Mouse (Mus musculus) lung, postnatal 14 days (tissue): ENCODE data around the gene Olfr1047.
"Not testable (repeated sequence)": the region's sequence is repeated elsewhere in the genome, so short reads cannot be mapped to it uniquely, and the experiment has no call there.

ENCODE experiments used
- DNase-seq: peaks from one replicate; pipeline ENCODE4 v3.0.0; 2021

The Olfr1047 gene

GRCm38 (mm10) chr2:86231301-86231700 lies at the start of gene Olfr1047:
TSS of gene Olfr1047 (minus strand) at chr2:86231401.
- DNase-seq = no peak

GRCm38 (mm10) chr2:86278988-86279387 lies 47.8 kb upstream of the Olfr1047 start, which contains the start of gene Olfr1051:
TSS of gene Olfr1051 (minus strand) at chr2:86279088.
- not testable (repeated sequence) for DNase-seq

- DNase-seq = not testable (repeated sequence)
Measured at GRCm38 (mm10) chr2:86258228-86258627, 27.0 kb upstream of the Olfr1047 start, which contains the start of gene Olfr1049. TSS of gene Olfr1049 (minus strand) at chr2:86258328.

GRCm38 (mm10) chr2:86240189-86240588 lies 9.0 kb upstream of the Olfr1047 start, which contains the start of gene Olfr1048:
TSS of gene Olfr1048 (minus strand) at chr2:86240289.
- no peak for DNase-seq

GRCm38 (mm10) chr2:86219214-86219613 lies 12.0 kb downstream of the Olfr1047 start, which contains the start of gene Olfr1046:
TSS of gene Olfr1046 (minus strand) at chr2:86219314.
- DNase-seq = no peak

GRCm38 (mm10) chr2:86202909-86203308 lies 28.3 kb downstream of the Olfr1047 start, which contains the start of gene Olfr1045:
TSS of gene Olfr1045 (minus strand) at chr2:86203009.
- DNase-seq = no peak

GRCm38 (mm10) chr2:86195863-86196262 lies 35.3 kb downstream of the Olfr1047 start:
- no peak for DNase-seq

- no peak for DNase-seq
Measured at GRCm38 (mm10) chr2:86185583-86185982, 45.6 kb downstream of the Olfr1047 start, which contains the start of gene Olfr52. TSS of gene Olfr52 (minus strand) at chr2:86185683.

GRCm38 (mm10) chr2:86179950-86180349 lies 51.3 kb downstream of the Olfr1047 start:
- DNase-seq = no peak

- DNase-seq = no peak
Measured at GRCm38 (mm10) chr2:86177720-86178119, 53.5 kb downstream of the Olfr1047 start, which contains the start of gene Olfr1044. TSS of gene Olfr1044 (minus strand) at chr2:86177820.
